Comparison of ENCODE assay signal across 9 mouse cellular contexts in genomic region chr12:117107143-117107616, GRCm38 (mm10).
DNase-seq lines count a peak whose midpoint lies in the region; ATAC-seq lines count a peak whose summit lies in the region.
"Had no signal": no experiment of that assay in that cellular context is flagged by ENCODE, and none has a peak within 500 bp of the region (broad histone marks: within the 10 kb centered on the region; RNA-seq: fewer than 3 reads in every experiment).

No protein-coding gene starts in this region.

- H3K9me3 ChIP-seq in forebrain, embryonic 12.5 days: no peaks in the 10 kb centered on the region

- peak overlapping the region; percentile 68 for H3K27ac ChIP-seq in forebrain, embryonic 12.5 days
- H3K27ac ChIP-seq: macrophage had no signal

- WGBS in forebrain, embryonic 12.5 days: 5% methylated on average over 16 of the region's 16 CpGs

- H3K9ac ChIP-seq in forebrain, embryonic 12.5 days: no peak overlapping the region

- peak; percentile 95 for ATAC-seq in forebrain, embryonic 12.5 days (ENCODE audit: low FRiP score)

- DNase-seq in MN1 (ENCODE audit: low spot score): peak; percentile 65
- DNase-seq in brain, adult 2 months (ENCODE audit: low read depth, low spot score): peak; percentile 75
- peak; percentile 66 to 77 for DNase-seq in layer of hippocampus, postnatal 14 days (ENCODE audit: low spot score in 2 of 2)
- peak; percentile 66 for DNase-seq in lung, postnatal 36 days
- peak; percentile 33 for DNase-seq in right cerebral cortex, postnatal 4 days
- no peak for DNase-seq in gastrocnemius, adult 18-20 months (ENCODE audit: low spot score)
- no peak for DNase-seq in kidney, adult 11 months

- H3K4me1 ChIP-seq in forebrain, embryonic 12.5 days: peaks cover 27% of the 10 kb centered on the region

- H3K4me3 ChIP-seq in forebrain, embryonic 12.5 days (replicated peaks): no peak overlapping the region

- H3K36me3 ChIP-seq in forebrain, embryonic 12.5 days (replicated peaks): no peaks in the 10 kb centered on the region

- H3K4me2 ChIP-seq in forebrain, embryonic 12.5 days: peak overlapping the region; percentile 38

- H3K27me3 ChIP-seq in forebrain, embryonic 12.5 days: peaks cover 65% of the 10 kb centered on the region

Comparison
In these comparisons a context has a peak if more than half of its experiments do, and no peak if none do; other contexts are left out.
1. DNase-seq: peak in MN1 (single experiment), brain, adult 2 months (single experiment), layer of hippocampus, postnatal 14 days (2 of 2), lung, postnatal 36 days (single experiment) and right cerebral cortex, postnatal 4 days (single experiment); none in gastrocnemius, adult 18-20 months (single experiment) and kidney, adult 11 months (single experiment).